Mouse (Mus musculus) stomach, postnatal 0 days (tissue): ENCODE results near the gene Slc2a13. TPM values are rescaled to one million over a fixed set of nuclear protein-coding genes. Genes with fewer than 3 reads are reported as not detected.
A peak's percentile ranks its signal among the peaks of the same experiment; 100 is the strongest.

Source experiments
- ATAC-seq: fragments of 200-750 bp; cut with Nextera tagmentation; 2 replicates; pipeline ENCODE4 v1.8.0; 2017; ENCODE audit not compliant: low FRiP score, low TSS enrichment
- DNase-seq: peaks from one replicate; pipeline ENCODE4 v3.0.0-alpha.2; 2016; ENCODE audit warnings: low spot score
- H3K27ac ChIP-seq: fragments of 300-500 bp; sonication (generic); replicated peaks from 2 replicates; pipeline ENCODE4 v1.5.1; 2014; ENCODE audit warnings: mild to moderate bottlenecking, control low read depth
- H3K27me3 ChIP-seq: fragments of 300-500 bp; sonication (generic); 2 replicates; pipeline ENCODE4 v1.6.1; 2014; ENCODE audit warnings: low read length; ENCODE audit not compliant: control insufficient read depth, insufficient read depth
- H3K36me3 ChIP-seq: fragments of 300-500 bp; sonication (generic); 2 replicates; pipeline ENCODE4 v1.6.1; 2014; ENCODE audit warnings: low read length, mixed read lengths; ENCODE audit not compliant: control insufficient read depth, insufficient read depth
- H3K4me1 ChIP-seq: fragments of 300-500 bp; sonication (generic); replicated peaks from 2 replicates; pipeline ENCODE4 v1.6.1; 2014; ENCODE audit warnings: antibody characterized with exemption; ENCODE audit not compliant: control insufficient read depth, insufficient read depth
- H3K4me2 ChIP-seq: fragments of 300-500 bp; sonication (generic); replicated peaks from 2 replicates; pipeline ENCODE4 v1.6.1; 2014; ENCODE audit warnings: low read depth, mild to moderate bottlenecking, control low read depth, moderate library complexity
- H3K4me3 ChIP-seq: fragments of 300-500 bp; sonication (generic); 2 replicates; pipeline ENCODE4 v1.5.1; 2014; ENCODE audit warnings: low read depth, low read length, control low read depth
- H3K9ac ChIP-seq: fragments of 300-500 bp; sonication (generic); 2 replicates; pipeline ENCODE4 v1.6.1; 2014; ENCODE audit warnings: mild to moderate bottlenecking, low read length, control low read depth, mixed read lengths
- H3K9me3 ChIP-seq: fragments of 300-500 bp; sonication (generic); 2 replicates; pipeline ENCODE4 v1.6.1; 2016; ENCODE audit warnings: low read length; ENCODE audit not compliant: control insufficient read depth
- CTCF ChIP-seq: IDR thresholded peaks from 2 replicates; pipeline ENCODE4 v1.5.1; 2016; ENCODE audit warnings: antibody characterized with exemption, low read depth, mild to moderate bottlenecking, moderate library complexity
- EP300 ChIP-seq: optimal IDR thresholded peaks from 2 replicates; pipeline ENCODE3; 2016; ENCODE audit warnings: antibody characterized with exemption
- WGBS: fragments of 180-500 bp; shearing (Covaris S2); extraction: QIAGEN DNeasy Blood & Tissue Kit; methylation state at CpG from one replicate; pipeline ENCODE4 v1.1.7; 2014; 5-methylcytosine and 5-hydroxymethylcytosine counted together
- polyA plus RNA-seq: library from polyadenylated mRNA; unstranded; fragments of >200 nt; fragmentation: Nextera tagmentation; extraction: Ambion mirVana; gene quantifications from 2 replicates; pipeline ENCODE4 v1.2.1, GENCODE M21; 2015

The Slc2a13 gene
- polyA plus RNA-seq, 1 experiment from 2014 or later = 0.47 TPM

- Histone ChIP-seq H3K27ac (no peak overlapping the region), H3K36me3 (no peaks in the 10 kb centered on the region), H3K4me3 (no peak overlapping the region), H3K9ac (no peak overlapping the region), H3K4me2 (no peak overlapping the region), H3K4me1 (no peaks in the 10 kb centered on the region), H3K27me3 (no peaks in the 10 kb centered on the region), H3K9me3 (no peaks in the 10 kb centered on the region)
- DNase-seq = no peak
- TF ChIP-seq EP300 = no peak
- TF ChIP-seq CTCF = no peak
- ATAC-seq = no peak
- WGBS = 48% methylated on average over 3 of the region's 3 CpGs
These were observed 245.3 kb downstream of the Slc2a13 start for GRCm38 (mm10) chr15:91327748-91328147.

- no peaks in the 10 kb centered on the region for H3K4me1 ChIP-seq
- 70% methylated on average over 4 of the region's 4 CpGs for WGBS
- no peak overlapping the region for H3K4me3 ChIP-seq
- no peak overlapping the region for H3K4me2 ChIP-seq
- no peaks in the 10 kb centered on the region for H3K36me3 ChIP-seq
- H3K27me3 ChIP-seq = no peaks in the 10 kb centered on the region
- ATAC-seq = no peak
- DNase-seq = no peak
- H3K9me3 ChIP-seq = no peaks in the 10 kb centered on the region
- H3K27ac ChIP-seq = no peak overlapping the region
- TF ChIP-seq CTCF (no peak), EP300 (no peak)
- no peak overlapping the region for H3K9ac ChIP-seq
These were observed 246.0 kb downstream of the Slc2a13 start for GRCm38 (mm10) chr15:91327023-91327422.

GRCm38 (mm10) chr15:91319376-91319775 lies 253.7 kb downstream of the Slc2a13 start:
- Histone ChIP-seq H3K9me3 (no peaks in the 10 kb centered on the region), H3K9ac (no peak overlapping the region), H3K36me3 (no peaks in the 10 kb centered on the region), H3K27me3 (no peaks in the 10 kb centered on the region), H3K27ac (no peak overlapping the region), H3K4me3 (no peak overlapping the region), H3K4me1 (no peaks in the 10 kb centered on the region), H3K4me2 (no peak overlapping the region)
- TF ChIP-seq CTCF = peak; percentile 67
- no peak for TF ChIP-seq EP300
- DNase-seq = no peak
- WGBS = 65% methylated on average over 3 of the region's 3 CpGs
- no peak for ATAC-seq

- WGBS = 66% methylated on average over 4 of the region's 4 CpGs
- Histone ChIP-seq H3K4me3 (no peak overlapping the region), H3K36me3 (no peaks in the 10 kb centered on the region), H3K4me1 (no peaks in the 10 kb centered on the region), H3K9ac (no peak overlapping the region), H3K4me2 (no peak overlapping the region), H3K27me3 (no peaks in the 10 kb centered on the region), H3K9me3 (no peaks in the 10 kb centered on the region), H3K27ac (no peak overlapping the region)
- ATAC-seq = no peak
- no peak for DNase-seq
- TF ChIP-seq EP300 (no peak), CTCF (no peak)
These were observed 256.1 kb downstream of the Slc2a13 start for GRCm38 (mm10) chr15:91316964-91317363.

GRCm38 (mm10) chr15:91314402-91315318 lies 258.4 kb downstream of the Slc2a13 start:
- Histone ChIP-seq H3K36me3 (no peaks in the 10 kb centered on the region), H3K4me1 (no peaks in the 10 kb centered on the region), H3K4me2 (peak overlapping the region; percentile 29; the same call in 1 of the 2 replicates), H3K9ac (no peak overlapping the region), H3K9me3 (no peaks in the 10 kb centered on the region), H3K27me3 (no peaks in the 10 kb centered on the region), H3K4me3 (no peak overlapping the region), H3K27ac (no peak overlapping the region)
- ATAC-seq (no peak), DNase-seq (no peak)
- TF ChIP-seq EP300 (no peak), CTCF (no peak)
- 58% methylated on average over 19 of the region's 19 CpGs for WGBS

- H3K27ac ChIP-seq = no peak overlapping the region
- peak; percentile 47; the same call in 1 of the 2 replicates for ATAC-seq
- H3K36me3 ChIP-seq = no peaks in the 10 kb centered on the region
- no peak overlapping the region for H3K4me3 ChIP-seq
- H3K9me3 ChIP-seq = no peaks in the 10 kb centered on the region
- H3K27me3 ChIP-seq = no peaks in the 10 kb centered on the region
- no peaks in the 10 kb centered on the region for H3K4me1 ChIP-seq
- WGBS = 47% methylated on average over 7 of the region's 7 CpGs
- H3K9ac ChIP-seq = no peak overlapping the region
- no peak overlapping the region for H3K4me2 ChIP-seq
- peak; percentile 59 for DNase-seq
- TF ChIP-seq EP300 (no peak), CTCF (peak; percentile 79)
These were observed 268.7 kb downstream of the Slc2a13 start for GRCm38 (mm10) chr15:91304296-91304852.
